Comparison of ENCODE assay signal across 26 mouse cellular contexts in the genomic region with DNA sequence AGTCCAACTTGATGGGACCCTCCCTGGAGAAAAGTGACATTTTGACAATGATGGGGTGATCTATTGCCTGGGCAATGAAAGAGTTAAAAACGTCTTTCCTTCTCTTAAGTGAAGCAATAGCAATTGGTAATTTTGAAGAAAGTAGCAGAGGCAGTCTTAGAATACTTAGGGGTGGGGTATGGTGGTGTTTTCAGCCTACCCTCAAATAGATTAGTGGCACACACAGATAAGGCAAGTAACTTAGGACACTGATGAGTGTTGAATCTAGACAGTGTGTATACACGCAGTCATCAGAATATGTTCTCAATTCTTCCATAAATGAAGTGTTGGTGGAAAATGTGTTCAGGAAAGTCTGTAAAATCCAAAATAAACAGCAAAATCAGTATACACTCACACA. TPM values are rescaled to one million over a fixed set of nuclear protein-coding genes. Genes with fewer than 3 reads are reported as not detected.
A peak's percentile ranks its signal among the peaks of the same experiment; 100 is the strongest.
DNase-seq lines count a peak whose midpoint lies in the region; ATAC-seq and TF ChIP-seq lines count a peak whose summit lies in the region.
"Had no signal": no experiment of that assay in that cellular context is flagged by ENCODE, and none has a peak within 500 bp of the region (broad histone marks: within the 10 kb centered on the region; RNA-seq: fewer than 3 reads in every experiment).

No protein-coding gene starts in this region.

- H3K27ac ChIP-seq in MEL (ENCODE audit: control insufficient read depth, low read depth, low read length) = peak overlapping the region; percentile 97
- H3K27ac ChIP-seq in liver, embryonic 12.5 days = peak overlapping the region; percentile 96
- H3K27ac ChIP-seq in liver, postnatal 0 days (ENCODE audit: low read depth) = peak overlapping the region; percentile 92
- H3K27ac ChIP-seq: hindbrain, embryonic 15.5 days; kidney, embryonic 15.5 days; left cerebral cortex, adult 2 months; limb, embryonic 13.5 days; neural tube, embryonic 12.5 days had no signal

- H3K9me3 ChIP-seq in G1E (replicated peaks) (no peaks in the 10 kb centered on the region), MEL (replicated peaks; ENCODE audit: insufficient read depth, low read length) (no peaks in the 10 kb centered on the region)
- H3K9me3 ChIP-seq in liver, embryonic 12.5 days (replicated peaks) = no peaks in the 10 kb centered on the region
- no peaks in the 10 kb centered on the region for H3K9me3 ChIP-seq in liver, postnatal 0 days (ENCODE audit: low read length)
- H3K9me3 ChIP-seq: hindbrain, embryonic 15.5 days; kidney, embryonic 15.5 days; limb, embryonic 13.5 days; neural tube, embryonic 12.5 days had no signal

- peaks cover 64% of the 10 kb centered on the region for H3K4me1 ChIP-seq in G1E (ENCODE audit: insufficient read depth, low read depth, low read length)
- H3K4me1 ChIP-seq in MEL (ENCODE audit: control insufficient read depth in 1 of 2, insufficient read depth in 2 of 2, low read length in 2 of 2) = peaks cover 41 to 46% of the 10 kb centered on the region in 2 experiments
- H3K4me1 ChIP-seq in liver, embryonic 12.5 days = peaks cover 94% of the 10 kb centered on the region
- H3K4me1 ChIP-seq in liver, postnatal 0 days (ENCODE audit: insufficient read depth) = peaks cover 52% of the 10 kb centered on the region

- H3K36me3 ChIP-seq in G1E (replicated peaks) (peaks cover 2% of the 10 kb centered on the region), MEL (ENCODE audit: control insufficient read depth in 1 of 2, insufficient read depth in 2 of 2, low read length in 2 of 2) (peaks cover 0 to 59% of the 10 kb centered on the region in 2 experiments; a peak in 2 of 4 replicates)
- H3K36me3 ChIP-seq in liver, embryonic 12.5 days = no peaks in the 10 kb centered on the region
- H3K36me3 ChIP-seq in liver, postnatal 0 days (replicated peaks; ENCODE audit: insufficient read depth, low read length) = no peaks in the 10 kb centered on the region
- H3K36me3 ChIP-seq: hindbrain, embryonic 15.5 days; kidney, embryonic 15.5 days; limb, embryonic 13.5 days; neural tube, embryonic 12.5 days had no signal

- TF ChIP-seq CTCF in G1E (IDR thresholded peaks at IDR 0.05; ENCODE audit: low read depth, low read length) (no peak), MEL (IDR thresholded peaks at IDR 0.05 in 2 of 3, conservative IDR thresholded peaks at IDR 0.05 in 1 of 3; ENCODE audit: control insufficient read depth in 1 of 3, insufficient read depth in 1 of 3, low read depth in 2 of 3, low read length in 3 of 3, poor library complexity in 1 of 3, severe bottlenecking in 1 of 3) (no peak)
- no peak for TF ChIP-seq CTCF in liver, postnatal 0 days (IDR thresholded peaks at IDR 0.05; ENCODE audit: low read depth)

- 12% methylated on average over 2 of the region's 2 CpGs for WGBS in liver, embryonic 12.5 days (ENCODE audit: insufficient replicate concordance)
- WGBS in liver, postnatal 0 days (ENCODE audit: insufficient replicate concordance) = 49% methylated on average over 2 of the region's 2 CpGs

- DNase-seq in G1E (ENCODE audit: low spot score) (peak; percentile 29), MEL (ENCODE audit: low read depth, low spot score) (peak; percentile 75)
- no peak for DNase-seq in liver, postnatal 0 days
- no peak for DNase-seq in urinary bladder, postnatal 10 days (ENCODE audit: low spot score)
- DNase-seq in left cerebral cortex, adult 18-20 months (ENCODE audit: low spot score in 2 of 2) = no peak
- no peak for DNase-seq in adrenal gland, postnatal 10 days
- DNase-seq: adrenal gland, adult 8-10 months; B cell, adult 2 months; cerebellum, adult 11 months; cerebellum, postnatal 10 days; gastrocnemius, postnatal 14 days; kidney, adult 11 months; lung, adult 2 months; lung, postnatal 14 days; thymus, adult 18-20 months; thymus, postnatal 36 days had no signal

- H3K4me3 ChIP-seq in G1E (ENCODE audit: low read depth, low read length) = no peak overlapping the region
- H3K4me3 ChIP-seq in MEL (ENCODE audit: control insufficient read depth in 1 of 2, insufficient read depth in 1 of 2, low read depth in 2 of 2, low read length in 2 of 2) = peak overlapping the region in 1 of 2 experiments; percentile 34; a peak in 3 of 4 replicates
- H3K4me3 ChIP-seq in liver, embryonic 12.5 days = no peak overlapping the region
- no peak overlapping the region for H3K4me3 ChIP-seq in liver, postnatal 0 days (ENCODE audit: low read depth, low read length)
- H3K4me3 ChIP-seq: hindbrain, embryonic 15.5 days; kidney, embryonic 15.5 days; left cerebral cortex, adult 2 months; limb, embryonic 13.5 days; myocyte; neural tube, embryonic 12.5 days had no signal

- H3K27me3 ChIP-seq in G1E (ENCODE audit: insufficient read depth, low read length) (no peaks in the 10 kb centered on the region), MEL (ENCODE audit: control insufficient read depth in 1 of 2, insufficient read depth in 2 of 2, low read length in 2 of 2) (no peaks in the 10 kb centered on the region)
- H3K27me3 ChIP-seq in liver, embryonic 12.5 days (replicated peaks) = no peaks in the 10 kb centered on the region
- H3K27me3 ChIP-seq in liver, postnatal 0 days (ENCODE audit: insufficient read depth, low read length) = no peaks in the 10 kb centered on the region
- H3K27me3 ChIP-seq: hindbrain, embryonic 15.5 days; kidney, embryonic 15.5 days; limb, embryonic 13.5 days; neural tube, embryonic 12.5 days had no signal

- 0 out of 2 replicates have a peak, but pooled peaks have one; percentile 8 for ATAC-seq in G1E (ENCODE audit: extremely low read depth, insufficient number of reproducible peaks, low FRiP score, poor library complexity, severe bottlenecking)
- peak; percentile 73 for ATAC-seq in liver, embryonic 12.5 days
- no peak for ATAC-seq in liver, postnatal 0 days
- ATAC-seq: forebrain, embryonic 14.5 days; inflammation-experienced regulatory T-cells, adult 6 months had no signal

- peak; percentile 66 to 75 for TF ChIP-seq EP300 in MEL (IDR thresholded peaks at IDR 0.05; ENCODE audit: low read depth in 1 of 2, low read length in 2 of 2)
- peak; percentile 86 for TF ChIP-seq EP300 in liver, postnatal 0 days (IDR thresholded peaks at IDR 0.05; ENCODE audit: low read depth)

- H3K79me2 ChIP-seq in MEL (ENCODE audit: control insufficient read depth, insufficient read depth, low read length, poor library complexity) = peaks cover 2% of the 10 kb centered on the region; the same call in 1 of the 2 replicates

- no peak for TF ChIP-seq POLR2A in MEL (IDR thresholded peaks at IDR 0.05; ENCODE audit: control insufficient read depth in 1 of 2, insufficient read depth in 1 of 2, low read depth in 1 of 2, low read length in 2 of 2, poor library complexity in 1 of 2)

- no peak for TF ChIP-seq RAD21 in MEL (IDR thresholded peaks at IDR 0.05; ENCODE audit: low read depth, low read length)

- peak overlapping the region; percentile 69 for H3K9ac ChIP-seq in MEL (ENCODE audit: control insufficient read depth, low read depth, low read length, poor library complexity, severe bottlenecking)
- peak overlapping the region; percentile 64 for H3K9ac ChIP-seq in liver, embryonic 12.5 days
- no peak overlapping the region for H3K9ac ChIP-seq in liver, postnatal 0 days (replicated peaks)
- H3K9ac ChIP-seq: hindbrain, embryonic 15.5 days; kidney, embryonic 15.5 days; limb, embryonic 13.5 days; neural tube, embryonic 12.5 days had no signal

- peak overlapping the region; percentile 63 for H3K4me2 ChIP-seq in liver, embryonic 12.5 days
- peak overlapping the region; percentile 48 for H3K4me2 ChIP-seq in liver, postnatal 0 days (ENCODE audit: low read depth, low read length)
- H3K4me2 ChIP-seq: hindbrain, embryonic 15.5 days; kidney, embryonic 15.5 days; limb, embryonic 13.5 days; midbrain, embryonic 11.5 days; neural tube, embryonic 12.5 days had no signal

TF ChIP-seq in MEL, 35 proteins besides CTCF, POLR2A, EP300 and RAD21 (continues in another document):
- TF ChIP-seq RCOR1 (IDR thresholded peaks at IDR 0.05; ENCODE audit: low read depth, low read length) (peak; percentile 63), CHD2 (IDR thresholded peaks at IDR 0.05; ENCODE audit: low read length) (no peak), ETS1 (IDR thresholded peaks at IDR 0.05; ENCODE audit: low read depth, low read length) (peak; percentile 75), GABPA (IDR thresholded peaks at IDR 0.05; ENCODE audit: low read depth, low read length) (no peak), ZMIZ1 (IDR thresholded peaks at IDR 0.05; ENCODE audit: low read depth, low read length) (0 out of 2 replicates have a peak, but pooled peaks have one; percentile 15), TBP (IDR thresholded peaks at IDR 0.05; ENCODE audit: low read depth, low read length) (peak; percentile 40; the same call in 1 of the 2 replicates), GATA1 (IDR thresholded peaks at IDR 0.05; ENCODE audit: low read depth, low read length) (peak; percentile 89), HCFC1 (IDR thresholded peaks at IDR 0.05; ENCODE audit: low read depth, low read length) (0 out of 2 replicates have a peak, but pooled peaks have one; percentile 29), MYB (IDR thresholded peaks at IDR 0.05; ENCODE audit: low read depth, low read length) (0 out of 2 replicates have a peak, but pooled peaks have one; percentile 2), KAT2A (conservative IDR thresholded peaks at IDR 0.05; ENCODE audit: low read depth, low read length) (no peak), SIN3A (IDR thresholded peaks at IDR 0.05; ENCODE audit: low read length) (peak; percentile 69; the same call in 1 of the 2 replicates)

RNA-seq across cellular contexts. Expression of gene Rnf145, which starts 5.7 kb away (rescaled TPM):
- total RNA-seq in G1E (2014; fragmentation: Nextera tagmentation) (36.8 and 53.4 TPM in 2 replicates), G1E (2017) (113 and 120 TPM in 2 replicates), MEL (2012; rRNA removed) (74.9 and 94.1 TPM in 2 replicates)
- polyA plus RNA-seq in G1E (2012) (66.7 and 98.7 TPM in 2 replicates), MEL (2012; ENCODE audit: insufficient read depth in 1 of 2, insufficient read length in 2 of 2, low read depth in 1 of 2, low replicate concordance in 2 of 2, missing spikeins in 1 of 2) (10 to 100 TPM in 1 of 2 experiments, not detected in 1; 73.5 TPM)
- 64.7 and 71.1 TPM in 2 replicates for polyA plus RNA-seq in liver, embryonic 12.5 days (2016; fragmentation: Nextera tagmentation; extraction: Ambion mirVana)
- 31.9 and 32.7 TPM in 2 replicates for polyA plus RNA-seq in liver, postnatal 0 days (2015; fragmentation: Nextera tagmentation; extraction: Ambion mirVana)
- 10 to 100 TPM; 92.1 to 93.9 TPM for total RNA-seq in left cerebral cortex, adult 18-20 months (2021)
- 10 to 100 TPM; 49.3 to 74.8 TPM for total RNA-seq in adrenal gland, postnatal 10 days (2021)

RNA-seq across cellular contexts. Expression of gene Ublcp1, which starts 42.7 kb away (rescaled TPM):
- total RNA-seq in G1E (2014; fragmentation: Nextera tagmentation) (53.4 and 55.9 TPM in 2 replicates), G1E (2017) (50.9 and 52.1 TPM in 2 replicates), MEL (2012; rRNA removed) (18.8 and 21.1 TPM in 2 replicates)
- polyA plus RNA-seq in G1E (2012) (2.8 and 3.0 TPM in 2 replicates), MEL (2012; ENCODE audit: insufficient read depth in 1 of 2, insufficient read length in 2 of 2, low read depth in 1 of 2, low replicate concordance in 2 of 2, missing spikeins in 1 of 2) (10 to 100 TPM in 1 of 2 experiments, not detected in 1; 22.2 TPM)
- 41.8 and 41.9 TPM in 2 replicates for polyA plus RNA-seq in liver, embryonic 12.5 days (2016; fragmentation: Nextera tagmentation; extraction: Ambion mirVana)
- 40.8 and 40.9 TPM in 2 replicates for polyA plus RNA-seq in liver, postnatal 0 days (2015; fragmentation: Nextera tagmentation; extraction: Ambion mirVana)
- total RNA-seq in left cerebral cortex, adult 18-20 months (2021) = 10 to 100 TPM; 53.9 to 54.6 TPM
- total RNA-seq in adrenal gland, postnatal 10 days (2021) = 10 to 100 TPM; 37.1 to 39.6 TPM

Comparison
In these comparisons a context has a peak if more than half of its experiments do, and no peak if none do; other contexts are left out.
1. DNase-seq: peak in G1E (single experiment) and MEL (single experiment); none in liver, postnatal 0 days (single experiment), urinary bladder, postnatal 10 days (single experiment), left cerebral cortex, adult 18-20 months (0 of 2) and adrenal gland, postnatal 10 days (single experiment).
2. Peak in every context shown above with its lines, with median percentiles within 50 percentile points of each other: H3K27ac ChIP-seq.